Mouse (Mus musculus): ENCODE measurements around the gene Rgl2.

Rgl2 gene

GRCm38 (mm10) chr17:33908331-33909076 is 20.8 kb upstream of the Rgl2 start:
- DNase-seq (ENCODE audit: low read depth, low spot score) = no peak

- DNase-seq (ENCODE audit: low read depth, low spot score) = peak; percentile 96
Measured at GRCm38 (mm10) chr17:33909077-33909868, 20.1 kb upstream of the Rgl2 start, which contains the start of gene Daxx. Gene Daxx (plus strand): TSS chr17:33909414.

- no peak for DNase-seq (ENCODE audit: low read depth, low spot score)
Measured at GRCm38 (mm10) chr17:33909869-33910250, 19.5 kb upstream of the Rgl2 start.

GRCm38 (mm10) chr17:33910346-33911051 is 18.8 kb upstream of the Rgl2 start:
- no peak for DNase-seq (ENCODE audit: low read depth, low spot score)

- DNase-seq (ENCODE audit: low read depth, low spot score) = no peak
Measured at GRCm38 (mm10) chr17:33911052-33911812, 18.1 kb upstream of the Rgl2 start.

GRCm38 (mm10) chr17:33911813-33912414 is 17.4 kb upstream of the Rgl2 start:
- no peak for DNase-seq (ENCODE audit: low read depth, low spot score)

GRCm38 (mm10) chr17:33913264-33913663 is 16.1 kb upstream of the Rgl2 start:
- no peak for DNase-seq (ENCODE audit: low read depth, low spot score)

- DNase-seq (ENCODE audit: low read depth, low spot score) = no peak
Measured at GRCm38 (mm10) chr17:33913905-33914304, 15.4 kb upstream of the Rgl2 start.

GRCm38 (mm10) chr17:33914969-33915391 is 14.4 kb upstream of the Rgl2 start:
- DNase-seq (ENCODE audit: low read depth, low spot score) = no peak

GRCm38 (mm10) chr17:33915671-33916250 is 13.6 kb upstream of the Rgl2 start, which contains the start of the genes Tapbp and Zbtb22:
Gene Tapbp (plus strand): TSS chr17:33915899.
Gene Zbtb22 (plus strand): TSS chr17:33915904.
- DNase-seq (ENCODE audit: low read depth, low spot score) = peak; percentile 98

GRCm38 (mm10) chr17:33916294-33916693 is 13.0 kb upstream of the Rgl2 start:
- DNase-seq (ENCODE audit: low read depth, low spot score) = no peak

GRCm38 (mm10) chr17:33916847-33917655 is 12.3 kb upstream of the Rgl2 start:
- no peak for DNase-seq (ENCODE audit: low read depth, low spot score)

- no peak for DNase-seq (ENCODE audit: low read depth, low spot score)
Measured at GRCm38 (mm10) chr17:33917656-33918292, 11.6 kb upstream of the Rgl2 start.

GRCm38 (mm10) chr17:33918293-33919203 is 10.8 kb upstream of the Rgl2 start:
- no peak for DNase-seq (ENCODE audit: low read depth, low spot score)

- DNase-seq (ENCODE audit: low read depth, low spot score) = no peak
Measured at GRCm38 (mm10) chr17:33919351-33920281, 9.7 kb upstream of the Rgl2 start.

- no peak for DNase-seq (ENCODE audit: low read depth, low spot score)
Measured at GRCm38 (mm10) chr17:33920282-33921097, 8.9 kb upstream of the Rgl2 start.

Measured in retina, postnatal 7 days (tissue).